Mouse (Mus musculus) gastrocnemius, adult 2 months (tissue): ENCODE data around the gene Stx12. TPM values are rescaled to one million over a fixed set of nuclear protein-coding genes. Genes with fewer than 3 reads are reported as not detected.
A peak's percentile ranks its signal among the peaks of the same experiment; 100 is the strongest.

Experiments
- DNase-seq: peaks from one replicate; pipeline ENCODE4 v3.0.0; 2022
- H3K27ac ChIP-seq: fragments of 200-600 bp; 2 replicates; pipeline ENCODE4 v1.8.1; 2022; ENCODE audit warnings: mild to moderate bottlenecking
- H3K4me3 ChIP-seq: fragments of 200-600 bp; 2 replicates; pipeline ENCODE4 v1.8.1; 2022; ENCODE audit warnings: mild to moderate bottlenecking, moderate library complexity
- CTCF ChIP-seq: fragments of 200-600 bp; IDR thresholded peaks from 2 replicates; pipeline ENCODE4 v1.8.1; 2022; ENCODE audit warnings: antibody characterized with exemption, mild to moderate bottlenecking, moderate library complexity
- intact Hi-C: fragments of 180-260 bp; cut with DNase I; formaldehyde crosslinking; loops from one replicate; pipeline ENCODE4 v1.15.1; 2025
- total RNA-seq, 2 experiments: library from RNA; stranded (reverse); gene quantifications; 2 replicates each; pipeline ENCODE4 v1.2.3; 2021

The Stx12 gene
- total RNA-seq, 2 experiments from 2014 or later = 24.1 to 25.7 TPM

DNA sequence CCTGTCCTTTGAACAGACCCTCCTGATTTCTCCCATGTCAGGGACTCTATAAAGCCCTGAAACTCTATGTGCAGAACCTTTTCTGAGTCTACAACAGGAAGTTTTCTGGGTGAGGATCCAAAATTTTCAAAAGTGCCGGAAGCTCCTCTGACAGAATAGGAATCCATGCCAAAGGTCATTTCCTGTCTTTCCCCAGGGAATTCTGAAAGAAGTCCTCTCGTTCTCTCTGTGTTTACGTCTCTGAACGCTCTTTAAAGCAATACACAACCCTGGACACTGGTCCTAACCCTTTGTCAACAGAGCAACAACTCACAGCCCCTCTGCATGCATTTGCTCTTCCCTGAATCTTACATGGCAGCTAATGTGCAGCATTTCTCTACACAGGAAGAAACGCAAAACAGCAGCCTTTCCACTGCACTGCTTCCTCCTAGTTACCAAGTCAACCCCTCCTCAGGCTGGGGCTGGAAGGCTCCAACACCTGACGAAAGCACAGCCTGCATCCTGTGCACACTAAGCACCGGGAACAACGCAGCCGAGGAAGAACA lies 20.5 kb upstream of the Stx12 start:
- no peak for TF ChIP-seq CTCF
- intact Hi-C loops = no loop called here
- Histone ChIP-seq H3K4me3 (peak overlapping the region; percentile 45), H3K27ac (peak overlapping the region; percentile 76)
- DNase-seq = no peak

DNA sequence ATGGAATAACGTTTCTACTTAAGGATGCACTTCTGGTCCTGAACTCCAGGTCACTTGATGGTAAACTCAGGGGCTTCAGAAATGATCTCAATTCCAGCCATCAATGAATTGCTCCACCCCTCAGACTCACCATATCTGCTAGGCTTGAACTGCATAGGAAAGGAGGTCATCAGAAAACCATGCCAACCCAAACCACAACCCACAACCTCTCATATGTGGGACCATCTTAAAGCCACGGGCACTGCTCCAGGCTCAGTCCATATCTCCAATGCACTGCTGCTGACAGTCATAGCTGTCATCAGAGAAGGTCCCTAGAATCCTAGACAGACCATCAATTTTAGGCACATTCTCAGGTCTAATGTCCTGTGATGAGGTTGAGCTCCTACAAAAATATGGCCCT lies 19.8 kb upstream of the Stx12 start:
- intact Hi-C loops = no loop called here
- TF ChIP-seq CTCF = no peak
- H3K4me3 ChIP-seq = no peak overlapping the region
- no peak for DNase-seq
- peak overlapping the region; percentile 76 for H3K27ac ChIP-seq

- H3K4me3 ChIP-seq = no peak overlapping the region
- TF ChIP-seq CTCF = no peak
- no peak for DNase-seq
- intact Hi-C loops = no loop called here
- peak overlapping the region; percentile 43 for H3K27ac ChIP-seq
Observed at GRCm38 (mm10) chr4:132898197-132898596, 13.9 kb upstream of the Stx12 start.

- Histone ChIP-seq H3K27ac (no peak overlapping the region), H3K4me3 (no peak overlapping the region)
- DNase-seq = no peak
- TF ChIP-seq CTCF = no peak
- intact Hi-C loops = no loop called here
Observed at GRCm38 (mm10) chr4:132894402-132894801, 10.1 kb upstream of the Stx12 start.

- peak overlapping the region; percentile 90 for H3K27ac ChIP-seq
- no peak for TF ChIP-seq CTCF
- DNase-seq = no peak
- H3K4me3 ChIP-seq = peak overlapping the region; percentile 76
- intact Hi-C loops = loop anchor here (5.0 kb wide), 1 partner anchor 37 kb away; the partner anchor contains the start of gene Fam76a
Observed at GRCm38 (mm10) chr4:132884844-132885374, 600 bp upstream of the Stx12 start.

GRCm38 (mm10) chr4:132883561-132884063 lies 697 bp downstream of the Stx12 start:
- DNase-seq = no peak
- no peak for TF ChIP-seq CTCF

DNA sequence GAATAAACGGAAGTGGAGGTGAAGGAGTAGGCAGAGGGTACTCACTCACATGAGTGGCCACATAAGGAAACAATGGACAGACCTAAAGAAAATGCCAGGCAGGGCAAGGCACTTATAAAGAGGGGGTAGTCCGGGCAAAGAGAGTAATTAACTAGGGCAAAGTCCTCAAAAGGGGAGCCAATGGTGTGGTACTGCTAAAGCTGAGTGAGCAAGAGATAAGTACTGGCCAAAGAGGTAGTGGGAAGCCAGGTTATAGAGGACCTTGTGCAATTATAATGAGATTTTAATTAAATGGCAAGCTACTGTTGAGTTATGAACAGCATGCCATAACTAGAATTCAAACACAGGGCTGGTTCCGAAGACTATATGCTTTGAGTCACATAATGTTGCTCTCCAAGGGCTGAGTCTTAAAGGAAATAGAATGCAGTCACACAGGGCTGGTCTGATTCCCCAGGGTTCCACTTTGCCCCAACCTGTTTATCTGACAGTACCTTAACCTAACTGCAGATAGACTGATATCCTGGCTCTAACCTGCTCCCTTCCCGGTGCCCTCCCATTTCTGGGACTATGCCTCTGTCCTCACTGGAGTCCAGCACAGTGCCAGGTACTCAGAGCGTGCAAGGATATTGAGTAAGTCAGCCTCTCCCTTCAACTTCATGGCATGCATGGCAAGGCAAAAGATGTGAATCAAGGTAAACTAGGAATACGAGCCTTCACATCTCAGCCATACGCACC lies 9.8 kb downstream of the Stx12 start:
- no peak overlapping the region for H3K27ac ChIP-seq

More at GRCm38 (mm10) chr4:132883561-132884063, 697 bp downstream of the Stx12 start:
- H3K27ac ChIP-seq = peak overlapping the region; percentile 90
- peak overlapping the region; percentile 76 for H3K4me3 ChIP-seq
- intact Hi-C loops = loop anchor here (5.0 kb wide), 1 partner anchor 39 kb away; the partner anchor contains the start of gene Fam76a

DNA sequence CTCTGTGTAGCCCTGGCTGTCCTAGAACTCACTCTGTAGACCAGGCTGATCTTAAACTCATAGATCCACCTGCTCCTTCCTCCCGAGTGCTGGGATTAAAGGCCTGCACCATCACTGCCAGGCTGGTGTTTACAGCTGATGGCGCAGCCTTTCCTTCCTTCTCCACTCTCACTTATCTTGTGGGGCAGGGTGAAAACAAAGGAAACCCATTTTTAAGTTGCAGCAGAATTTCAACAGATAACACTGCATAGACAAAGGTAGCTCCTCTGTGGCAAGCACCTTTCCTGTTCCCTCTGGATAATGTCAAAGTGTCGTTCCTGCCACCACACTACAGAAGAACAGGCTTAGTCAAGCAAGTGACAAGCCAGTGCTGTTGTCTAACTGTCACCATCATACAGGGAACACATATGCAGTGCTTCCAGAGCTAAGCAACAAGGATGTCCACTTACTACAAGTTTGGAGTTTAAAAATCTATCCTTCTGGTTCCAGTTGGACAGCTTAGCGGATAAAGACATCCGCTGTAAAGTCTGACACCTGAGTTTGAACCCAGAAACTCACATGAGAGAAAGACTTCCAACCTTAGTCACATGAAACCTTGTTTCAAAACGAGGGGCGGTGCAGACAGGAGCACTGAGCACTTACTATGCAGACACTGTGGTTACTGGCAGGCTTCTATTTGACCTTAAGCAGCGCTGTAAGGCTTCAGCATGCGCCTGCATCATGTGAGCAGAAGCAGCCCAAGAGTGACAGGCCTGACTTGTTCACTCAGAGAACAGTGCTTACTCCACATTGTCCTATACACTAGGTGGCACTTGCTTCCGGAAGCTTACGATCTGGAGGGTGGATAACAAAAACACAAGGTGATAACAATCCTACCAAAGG lies 10.6 kb downstream of the Stx12 start:
- no peak overlapping the region for H3K4me3 ChIP-seq
- TF ChIP-seq CTCF = no peak
- intact Hi-C loops = no loop called here
- no peak overlapping the region for H3K27ac ChIP-seq
- no peak for DNase-seq

More for the DNA sequence above, 9.8 kb downstream of the Stx12 start:
- no peak overlapping the region for H3K4me3 ChIP-seq
- no peak for TF ChIP-seq CTCF
- intact Hi-C loops = no loop called here
- no peak for DNase-seq

GRCm38 (mm10) chr4:132871116-132871515 lies 13.2 kb downstream of the Stx12 start:
- no peak for DNase-seq
- no peak for TF ChIP-seq CTCF
- no peak overlapping the region for H3K4me3 ChIP-seq
- H3K27ac ChIP-seq = no peak overlapping the region
- intact Hi-C loops = no loop called here

DNA sequence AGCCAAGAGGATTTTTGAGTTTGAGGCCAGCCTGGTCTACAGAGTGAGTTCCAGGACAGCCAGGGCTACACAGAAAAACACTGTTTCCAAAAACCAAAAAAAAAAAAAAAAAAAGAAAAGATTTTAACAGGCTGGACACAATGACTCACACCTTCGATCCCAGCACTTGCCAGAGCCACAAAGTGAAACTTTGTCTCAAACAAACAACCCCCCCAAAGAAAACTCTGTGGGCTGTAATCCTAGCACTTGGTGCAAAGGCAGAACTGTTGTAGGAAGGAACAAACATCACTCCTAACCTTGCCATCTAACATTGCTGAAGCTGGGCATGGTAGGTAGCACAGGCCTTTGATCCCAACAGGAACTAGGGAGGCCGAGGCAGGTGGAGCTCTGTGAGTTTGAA lies 19.5 kb downstream of the Stx12 start:
- no peak for TF ChIP-seq CTCF
- H3K4me3 ChIP-seq = no peak overlapping the region
- H3K27ac ChIP-seq = no peak overlapping the region
- DNase-seq = no peak
- intact Hi-C loops = no loop called here

DNA sequence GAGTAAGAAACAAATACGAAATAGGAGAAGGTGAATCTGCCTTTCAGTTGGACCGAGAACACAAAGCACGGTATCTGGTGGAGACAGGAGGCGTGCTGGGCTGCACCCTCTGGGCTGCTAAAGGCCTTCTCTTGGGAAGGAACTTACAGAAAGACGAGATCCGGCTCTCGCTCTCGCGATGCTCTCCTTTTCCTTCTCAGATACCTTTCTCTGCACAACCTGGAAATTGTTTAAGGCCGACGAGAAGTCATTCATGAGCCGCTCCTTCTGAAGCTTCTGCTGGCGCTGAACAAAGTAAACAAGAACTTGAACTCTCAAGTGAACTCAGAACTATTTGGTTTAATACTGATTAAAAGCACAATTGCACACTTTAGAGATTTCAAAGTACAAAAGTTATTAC lies 21.3 kb downstream of the Stx12 start:
- no peak for TF ChIP-seq CTCF
- DNase-seq = no peak
- intact Hi-C loops = no loop called here
- H3K27ac ChIP-seq = no peak overlapping the region
- no peak overlapping the region for H3K4me3 ChIP-seq

DNA sequence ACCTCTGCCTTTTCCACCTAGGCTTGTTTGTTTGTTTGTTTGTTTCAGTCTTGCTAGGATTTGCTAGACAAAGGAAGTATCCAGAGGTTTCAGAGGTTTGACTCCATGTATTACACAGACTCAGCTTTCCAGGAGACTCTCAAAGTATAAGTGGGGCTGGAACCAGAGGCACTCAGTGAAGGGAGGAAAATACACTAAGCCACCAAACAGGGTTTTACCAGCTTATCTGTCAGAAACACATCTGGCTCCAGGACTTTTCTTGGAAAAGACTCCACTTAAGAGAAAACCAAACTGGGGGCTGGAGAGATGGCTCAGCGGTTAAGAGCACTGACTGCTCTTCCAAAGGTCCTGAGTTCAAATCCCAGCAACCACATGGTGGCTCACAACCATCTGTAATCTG lies 23.4 kb downstream of the Stx12 start:
- DNase-seq = no peak
- no peak for TF ChIP-seq CTCF
- Histone ChIP-seq H3K27ac (no peak overlapping the region), H3K4me3 (no peak overlapping the region)
- intact Hi-C loops = no loop called here
